Mouse (Mus musculus): Measurements from ENCODE around the gene Ifrd2. TPM values are rescaled to one million over a fixed set of nuclear protein-coding genes. Genes with fewer than 3 reads are reported as not detected.
"Not testable (repeated sequence)": the region's sequence is repeated elsewhere in the genome, so short reads cannot be mapped to it uniquely, and the experiment has no call there.

Gene Ifrd2
- polyA plus RNA-seq, 1 experiment from 2014 or later, result 14.5 TPM

GRCm38 (mm10) chr9:107568331-107569261 lies 18.8 kb upstream of the Ifrd2 start:
- Histone ChIP-seq H3K4me2 (ENCODE audit: low read length) (peak overlapping the region; percentile 83), H3K36me3 (ENCODE audit: control insufficient read depth, insufficient read depth, low read length) (peaks cover 56% of the 10 kb centered on the region), H3K9ac (replicated peaks; ENCODE audit: low read length) (peak overlapping the region; percentile 80), H3K4me3 (replicated peaks; ENCODE audit: low read depth, low read length) (peak overlapping the region; percentile 85), H3K27ac (replicated peaks; ENCODE audit: low read depth, low read length) (peak overlapping the region; percentile 88), H3K9me3 (ENCODE audit: control insufficient read depth, low read length) (no peaks in the 10 kb centered on the region), H3K4me1 (ENCODE audit: control insufficient read depth, insufficient read depth, low read length) (peaks cover 38% of the 10 kb centered on the region), H3K27me3 (ENCODE audit: control insufficient read depth, insufficient read depth, low read length) (no peaks in the 10 kb centered on the region)
- under 1% methylated on average over 41 of the region's 41 CpGs for WGBS
- peak; percentile 95 for DNase-seq
- ATAC-seq (ENCODE audit: low FRiP score, low TSS enrichment), result peak; percentile 90

GRCm38 (mm10) chr9:107569270-107569669 lies 18.2 kb upstream of the Ifrd2 start:
- Histone ChIP-seq H3K36me3 (ENCODE audit: control insufficient read depth, insufficient read depth, low read length) (peaks cover 57% of the 10 kb centered on the region), H3K4me2 (ENCODE audit: low read length) (peak overlapping the region; percentile 83), H3K27me3 (ENCODE audit: control insufficient read depth, insufficient read depth, low read length) (no peaks in the 10 kb centered on the region), H3K4me3 (replicated peaks; ENCODE audit: low read depth, low read length) (peak overlapping the region; percentile 85), H3K27ac (replicated peaks; ENCODE audit: low read depth, low read length) (peak overlapping the region; percentile 88), H3K9me3 (ENCODE audit: control insufficient read depth, low read length) (no peaks in the 10 kb centered on the region), H3K9ac (replicated peaks; ENCODE audit: low read length) (peak overlapping the region; percentile 80), H3K4me1 (ENCODE audit: control insufficient read depth, insufficient read depth, low read length) (peaks cover 32% of the 10 kb centered on the region)
- no peak for DNase-seq
- ATAC-seq (ENCODE audit: low FRiP score, low TSS enrichment), result peak; percentile 54
- WGBS, result under 1% methylated on average over 23 of the region's 23 CpGs

GRCm38 (mm10) chr9:107570016-107570415 lies 17.4 kb upstream of the Ifrd2 start:
- H3K4me2 ChIP-seq (ENCODE audit: low read length), result peak overlapping the region; percentile 83
- H3K4me3 ChIP-seq (replicated peaks; ENCODE audit: low read depth, low read length), result peak overlapping the region; percentile 85
- ATAC-seq (ENCODE audit: low FRiP score, low TSS enrichment), result no peak
- 46% methylated on average over 13 of the region's 13 CpGs for WGBS
- H3K9ac ChIP-seq (replicated peaks; ENCODE audit: low read length), result peak overlapping the region; percentile 80
- peak overlapping the region; percentile 88 for H3K27ac ChIP-seq (replicated peaks; ENCODE audit: low read depth, low read length)
- H3K9me3 ChIP-seq (ENCODE audit: control insufficient read depth, low read length), result no peaks in the 10 kb centered on the region
- no peaks in the 10 kb centered on the region for H3K27me3 ChIP-seq (ENCODE audit: control insufficient read depth, insufficient read depth, low read length)
- H3K36me3 ChIP-seq (ENCODE audit: control insufficient read depth, insufficient read depth, low read length), result peaks cover 57% of the 10 kb centered on the region
- peaks cover 32% of the 10 kb centered on the region for H3K4me1 ChIP-seq (ENCODE audit: control insufficient read depth, insufficient read depth, low read length)
- no peak for DNase-seq

GRCm38 (mm10) chr9:107570845-107571244 lies 16.6 kb upstream of the Ifrd2 start:
- Histone ChIP-seq H3K27ac (replicated peaks; ENCODE audit: low read depth, low read length) (no peak overlapping the region), H3K4me1 (ENCODE audit: control insufficient read depth, insufficient read depth, low read length) (peaks cover 32% of the 10 kb centered on the region), H3K9ac (replicated peaks; ENCODE audit: low read length) (peak overlapping the region; percentile 80), H3K4me3 (replicated peaks; ENCODE audit: low read depth, low read length) (peak overlapping the region; percentile 85), H3K9me3 (ENCODE audit: control insufficient read depth, low read length) (no peaks in the 10 kb centered on the region), H3K36me3 (ENCODE audit: control insufficient read depth, insufficient read depth, low read length) (peaks cover 49% of the 10 kb centered on the region), H3K27me3 (ENCODE audit: control insufficient read depth, insufficient read depth, low read length) (no peaks in the 10 kb centered on the region), H3K4me2 (ENCODE audit: low read length) (peak overlapping the region; percentile 83)
- DNase-seq (no peak), ATAC-seq (ENCODE audit: low FRiP score, low TSS enrichment) (no peak)
- 94% methylated on average over 21 of the region's 21 CpGs for WGBS

- H3K4me3 ChIP-seq (replicated peaks; ENCODE audit: low read depth, low read length), result no peak overlapping the region
Observed at GRCm38 (mm10) chr9:107571534-107572326, 15.7 kb upstream of the Ifrd2 start.

GRCm38 (mm10) chr9:107572327-107572662 lies 15.1 kb upstream of the Ifrd2 start:
- peaks cover 36% of the 10 kb centered on the region for H3K4me1 ChIP-seq (ENCODE audit: control insufficient read depth, insufficient read depth, low read length)
- H3K9me3 ChIP-seq (ENCODE audit: control insufficient read depth, low read length), result no peaks in the 10 kb centered on the region
- ATAC-seq (ENCODE audit: low FRiP score, low TSS enrichment) (no peak), DNase-seq (no peak)
- no peak overlapping the region for H3K27ac ChIP-seq (replicated peaks; ENCODE audit: low read depth, low read length)
- H3K9ac ChIP-seq (replicated peaks; ENCODE audit: low read length), result no peak overlapping the region
- no peak overlapping the region for H3K4me3 ChIP-seq (replicated peaks; ENCODE audit: low read depth, low read length)
- H3K4me2 ChIP-seq (ENCODE audit: low read length), result no peak overlapping the region
- 100% methylated on average over 2 of the region's 2 CpGs for WGBS
- H3K36me3 ChIP-seq (ENCODE audit: control insufficient read depth, insufficient read depth, low read length), result peaks cover 41% of the 10 kb centered on the region
- no peaks in the 10 kb centered on the region for H3K27me3 ChIP-seq (ENCODE audit: control insufficient read depth, insufficient read depth, low read length)

More at GRCm38 (mm10) chr9:107571534-107572326, 15.7 kb upstream of the Ifrd2 start:
- Histone ChIP-seq H3K36me3 (ENCODE audit: control insufficient read depth, insufficient read depth, low read length) (peaks cover 41% of the 10 kb centered on the region), H3K9me3 (ENCODE audit: control insufficient read depth, low read length) (no peaks in the 10 kb centered on the region), H3K27me3 (ENCODE audit: control insufficient read depth, insufficient read depth, low read length) (no peaks in the 10 kb centered on the region), H3K4me1 (ENCODE audit: control insufficient read depth, insufficient read depth, low read length) (peaks cover 32% of the 10 kb centered on the region), H3K4me2 (ENCODE audit: low read length) (peak overlapping the region; percentile 83), H3K27ac (replicated peaks; ENCODE audit: low read depth, low read length) (no peak overlapping the region), H3K9ac (replicated peaks; ENCODE audit: low read length) (no peak overlapping the region)
- WGBS, result 95% methylated on average over 22 of the region's 22 CpGs
- DNase-seq (no peak), ATAC-seq (ENCODE audit: low FRiP score, low TSS enrichment) (no peak)

- H3K9me3 ChIP-seq (ENCODE audit: control insufficient read depth, low read length); H3K27me3 ChIP-seq (ENCODE audit: control insufficient read depth, insufficient read depth, low read length); DNase-seq; H3K4me3 ChIP-seq (replicated peaks; ENCODE audit: low read depth, low read length); H3K27ac ChIP-seq (replicated peaks; ENCODE audit: low read depth, low read length); ATAC-seq (ENCODE audit: low FRiP score, low TSS enrichment); H3K9ac ChIP-seq (replicated peaks; ENCODE audit: low read length); H3K4me2 ChIP-seq (ENCODE audit: low read length): not testable (repeated sequence)
- peaks cover 25% of the 10 kb centered on the region for H3K4me1 ChIP-seq (ENCODE audit: control insufficient read depth, insufficient read depth, low read length)
- 81% methylated on average over 6 of the region's 6 CpGs for WGBS
- peaks cover 41% of the 10 kb centered on the region for H3K36me3 ChIP-seq (ENCODE audit: control insufficient read depth, insufficient read depth, low read length)
Observed at GRCm38 (mm10) chr9:107573774-107574173, 13.7 kb upstream of the Ifrd2 start.

- Histone ChIP-seq H3K4me1 (ENCODE audit: control insufficient read depth, insufficient read depth, low read length) (peaks cover 22% of the 10 kb centered on the region), H3K27ac (replicated peaks; ENCODE audit: low read depth, low read length) (0 out of 2 replicates have a peak overlapping the region, but pooled peaks have one; percentile 41), H3K9me3 (ENCODE audit: control insufficient read depth, low read length) (no peaks in the 10 kb centered on the region), H3K36me3 (ENCODE audit: control insufficient read depth, insufficient read depth, low read length) (peaks cover 36% of the 10 kb centered on the region), H3K9ac (replicated peaks; ENCODE audit: low read length) (no peak overlapping the region), H3K27me3 (ENCODE audit: control insufficient read depth, insufficient read depth, low read length) (no peaks in the 10 kb centered on the region), H3K4me3 (replicated peaks; ENCODE audit: low read depth, low read length) (no peak overlapping the region), H3K4me2 (ENCODE audit: low read length) (no peak overlapping the region)
- DNase-seq (no peak), ATAC-seq (ENCODE audit: low FRiP score, low TSS enrichment) (no peak)
- 89% methylated on average over 14 of the region's 14 CpGs for WGBS
Observed at GRCm38 (mm10) chr9:107575579-107576356, 11.7 kb upstream of the Ifrd2 start.

Data from midbrain, embryonic 14.5 days (tissue).